Mouse (Mus musculus): ENCODE data around the gene Tfpi. TPM values are rescaled to one million over a fixed set of nuclear protein-coding genes. Genes with fewer than 3 reads are reported as not detected.
A peak's percentile ranks its signal among the peaks of the same experiment; 100 is the strongest.

The Tfpi gene
- total and polyA plus RNA-seq, 3 experiments = 0.17 to 0.46 TPM; not detected in 1

- no peak overlapping the region for H3K9ac ChIP-seq (ENCODE audit: insufficient read depth, low read depth)
- DNase-seq (ENCODE audit: extremely low read depth) = no peak
- H3K4me2 ChIP-seq (ENCODE audit: insufficient read depth, low read depth, poor library complexity, severe bottlenecking) = no peak overlapping the region
- no peaks in the 10 kb centered on the region for H3K79me2 ChIP-seq (replicated peaks; ENCODE audit: control insufficient read depth, extremely low read depth, insufficient read depth, poor library complexity, severe bottlenecking)
- no peaks in the 10 kb centered on the region for H3K27me3 ChIP-seq (replicated peaks)
- dilution Hi-C loops (cut with MboI; ENCODE audit: extremely low pct_ligation_motif_present, extremely low pct_unique_long_range_greater_than_20kb, low sequenced_read_pairs) = no loop called here
- no peaks in the 10 kb centered on the region for H3K9me3 ChIP-seq (replicated peaks; ENCODE audit: low read length)
- no peak overlapping the region for H3K27ac ChIP-seq (ENCODE audit: insufficient read depth, low read depth)
- peaks cover 0 to 10% of the 10 kb centered on the region in 2 experiments; a peak in 1 of 4 replicates for H3K4me1 ChIP-seq (ENCODE audit: control insufficient read depth in 1 of 2, insufficient read depth in 2 of 2)
- TF ChIP-seq MAZ (IDR thresholded peaks at IDR 0.05; ENCODE audit: low read depth, low read length) = no peak
- no peak for TF ChIP-seq SMC3 (IDR thresholded peaks at IDR 0.05; ENCODE audit: low read depth, low read length)
- TF ChIP-seq ETS1 (conservative IDR thresholded peaks at IDR 0.05; ENCODE audit: low read depth, low read length) = no peak
- TF ChIP-seq ZNF384 (IDR thresholded peaks at IDR 0.05; ENCODE audit: low read depth, low read length) = peak; percentile 85
- TF ChIP-seq E2F4 (IDR thresholded peaks at IDR 0.05; ENCODE audit: insufficient replicate concordance, low read depth, low read length) = no peak
- TF ChIP-seq RCOR1 (conservative IDR thresholded peaks at IDR 0.05; ENCODE audit: low read depth, low read length) = no peak
- in situ Hi-C loops (cut with MboI; ENCODE audit: low pct_ligation_motif_present, low pct_unique_long_range_greater_than_20kb, low sequenced_read_pairs) = no loop called here
- no peak overlapping the region for H3K4me3 ChIP-seq (replicated peaks in 1 of 3; ENCODE audit: low read depth in 2 of 3, low read length in 2 of 3, poor library complexity in 1 of 3)
- no peaks in the 10 kb centered on the region for H3K36me3 ChIP-seq (replicated peaks in 1 of 2; ENCODE audit: control insufficient read depth in 1 of 2, insufficient read depth in 1 of 2, low read length in 1 of 2)
Measured at GRCm38 (mm10) chr2:84386563-84387393, 89.8 kb downstream of the Tfpi start.

GRCm38 (mm10) chr2:84384911-84385693 lies 91.5 kb downstream of the Tfpi start:
- H3K4me3 ChIP-seq (replicated peaks in 1 of 3; ENCODE audit: low read depth in 2 of 3, low read length in 2 of 3, poor library complexity in 1 of 3) = no peak overlapping the region
- H3K36me3 ChIP-seq (replicated peaks in 1 of 2; ENCODE audit: control insufficient read depth in 1 of 2, insufficient read depth in 1 of 2, low read length in 1 of 2) = no peaks in the 10 kb centered on the region
- no peak overlapping the region for H3K27ac ChIP-seq (ENCODE audit: insufficient read depth, low read depth)
- in situ Hi-C loops (cut with MboI; ENCODE audit: low pct_ligation_motif_present, low pct_unique_long_range_greater_than_20kb, low sequenced_read_pairs) = no loop called here
- dilution Hi-C loops (cut with MboI; ENCODE audit: extremely low pct_ligation_motif_present, extremely low pct_unique_long_range_greater_than_20kb, low sequenced_read_pairs) = no loop called here
- no peaks in the 10 kb centered on the region for H3K79me2 ChIP-seq (replicated peaks; ENCODE audit: control insufficient read depth, extremely low read depth, insufficient read depth, poor library complexity, severe bottlenecking)
- no peak for TF ChIP-seq E2F4 (IDR thresholded peaks at IDR 0.05; ENCODE audit: insufficient replicate concordance, low read depth, low read length)
- no peak for TF ChIP-seq CHD2 (IDR thresholded peaks at IDR 0.05; ENCODE audit: low read length)
- TF ChIP-seq SIN3A (IDR thresholded peaks at IDR 0.05; ENCODE audit: low read length) = no peak
- TF ChIP-seq MAX (IDR thresholded peaks at IDR 0.05; ENCODE audit: low read length) = no peak
- no peak for TF ChIP-seq POLR2A (IDR thresholded peaks at IDR 0.05; ENCODE audit: low read depth, low read length)
- no peak for TF ChIP-seq UBTF (IDR thresholded peaks at IDR 0.05; ENCODE audit: low read depth, low read length)
- TF ChIP-seq ZNF384 (IDR thresholded peaks at IDR 0.05; ENCODE audit: low read depth, low read length) = no peak
- no peak for TF ChIP-seq ZKSCAN1 (IDR thresholded peaks at IDR 0.05; ENCODE audit: borderline replicate concordance, low read depth, low read length)
- TF ChIP-seq MAZ (IDR thresholded peaks at IDR 0.05; ENCODE audit: low read depth, low read length) = no peak
- no peak for TF ChIP-seq HCFC1 (IDR thresholded peaks at IDR 0.05; ENCODE audit: low read depth, low read length)
- H3K27me3 ChIP-seq (replicated peaks) = no peaks in the 10 kb centered on the region
- H3K9ac ChIP-seq (ENCODE audit: insufficient read depth, low read depth) = no peak overlapping the region
- no peak overlapping the region for H3K4me2 ChIP-seq (ENCODE audit: insufficient read depth, low read depth, poor library complexity, severe bottlenecking)
- DNase-seq (ENCODE audit: extremely low read depth) = no peak
- H3K9me3 ChIP-seq (replicated peaks; ENCODE audit: low read length) = no peaks in the 10 kb centered on the region
- H3K4me1 ChIP-seq (ENCODE audit: control insufficient read depth in 1 of 2, insufficient read depth in 2 of 2) = peaks cover 0 to 10% of the 10 kb centered on the region in 2 experiments; a peak in 1 of 4 replicates

Measured in CH12.LX (cell line).